Mouse (Mus musculus) mature B cell (primary cell): ENCODE data around the gene Slc5a1.

Experiments used
- in situ Hi-C: fragments of 300-500 bp; cut with MboI; formaldehyde crosslinking; loops from 2 replicates; pipeline ENCODE4 v1.14.3; 2019

Slc5a1 gene

DNA sequence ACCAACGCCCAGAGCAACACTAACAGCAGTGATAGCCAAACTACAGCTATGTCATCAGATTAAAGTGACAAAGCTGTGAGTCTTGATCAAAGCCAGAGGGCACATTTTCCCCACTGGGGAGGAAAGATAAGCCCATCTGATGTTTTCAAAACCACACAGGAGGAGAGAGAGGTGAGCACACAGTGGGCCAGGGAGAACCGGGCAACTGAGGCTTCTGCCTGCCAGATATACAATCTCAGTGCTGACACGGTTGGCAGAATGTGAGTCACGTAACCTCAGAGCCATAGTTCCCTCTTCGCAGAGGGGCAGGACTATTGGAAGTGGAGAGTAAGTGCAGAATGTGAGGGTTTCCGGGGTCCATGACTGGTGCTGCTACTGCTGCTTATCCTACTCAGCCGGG is 89.5 kb downstream of the Slc5a1 start:
- in situ Hi-C loops = no loop called here

DNA sequence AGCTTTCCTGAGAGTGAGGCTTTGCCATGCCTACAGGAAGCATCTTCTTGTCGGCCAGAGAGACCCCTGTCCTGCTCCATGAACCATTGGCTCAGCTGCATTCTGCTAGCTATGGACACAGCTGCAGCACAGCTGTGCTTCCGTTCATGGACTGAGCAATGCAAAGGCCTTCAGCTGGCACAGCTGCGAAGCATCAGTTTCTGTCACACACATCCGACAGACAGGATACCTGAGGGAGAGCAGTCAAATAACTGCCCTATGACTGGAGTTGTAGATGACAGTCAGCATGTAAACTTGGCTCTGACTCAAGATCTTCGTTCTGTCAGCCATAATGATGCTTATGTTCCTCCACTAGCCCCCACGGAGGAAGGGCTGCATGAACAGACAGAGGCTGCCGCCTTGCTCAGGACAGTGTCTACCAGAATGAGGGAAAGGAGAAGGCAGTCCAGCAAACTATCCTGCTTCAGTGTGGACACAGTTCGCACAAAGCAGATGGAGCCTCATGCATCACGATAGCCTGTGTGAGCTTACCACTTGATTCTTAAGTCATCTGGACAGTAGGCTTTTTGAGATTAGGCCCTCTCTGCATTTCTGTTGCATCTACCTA is 91.3 kb downstream of the Slc5a1 start:
- in situ Hi-C loops = no loop called here

DNA sequence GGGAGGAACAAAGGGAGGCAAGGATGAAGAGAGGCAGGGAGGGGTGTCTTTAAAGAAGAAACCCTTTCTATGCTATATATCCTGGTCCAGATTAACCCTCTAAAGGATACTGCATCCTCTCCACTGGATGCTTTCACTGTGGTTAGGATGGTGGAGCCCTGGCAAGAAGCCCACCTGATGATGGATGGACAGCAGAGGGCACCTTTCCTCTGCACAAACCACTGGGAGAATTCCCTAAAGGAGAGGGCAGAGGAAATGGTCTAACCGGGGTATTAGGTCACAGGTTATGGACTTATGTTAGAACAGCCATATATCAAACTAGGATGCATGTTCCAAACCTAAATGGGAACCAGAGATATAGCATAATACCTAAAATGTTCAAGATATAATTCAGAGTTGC is 96.1 kb downstream of the Slc5a1 start:
- in situ Hi-C loops = no loop called here

DNA sequence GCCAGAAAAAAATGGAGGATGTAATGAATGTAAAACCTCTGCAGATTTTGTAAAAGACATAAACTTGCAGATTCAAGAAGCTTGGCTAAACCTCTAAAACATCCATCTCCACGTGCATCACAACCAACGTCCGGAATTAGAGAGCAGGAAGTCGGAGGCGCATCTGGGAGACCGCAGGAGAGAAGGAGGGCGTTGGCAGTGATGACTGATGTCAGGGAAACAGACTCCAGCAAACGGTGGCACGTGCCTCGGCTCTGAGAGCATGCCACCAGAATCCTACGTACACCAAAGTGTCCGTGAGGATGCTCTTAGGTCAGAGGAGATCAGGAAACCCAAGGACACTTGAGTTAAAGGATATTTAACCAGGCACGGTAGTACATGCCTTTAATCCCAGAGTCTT is 97.7 kb downstream of the Slc5a1 start:
- in situ Hi-C loops = no loop called here

DNA sequence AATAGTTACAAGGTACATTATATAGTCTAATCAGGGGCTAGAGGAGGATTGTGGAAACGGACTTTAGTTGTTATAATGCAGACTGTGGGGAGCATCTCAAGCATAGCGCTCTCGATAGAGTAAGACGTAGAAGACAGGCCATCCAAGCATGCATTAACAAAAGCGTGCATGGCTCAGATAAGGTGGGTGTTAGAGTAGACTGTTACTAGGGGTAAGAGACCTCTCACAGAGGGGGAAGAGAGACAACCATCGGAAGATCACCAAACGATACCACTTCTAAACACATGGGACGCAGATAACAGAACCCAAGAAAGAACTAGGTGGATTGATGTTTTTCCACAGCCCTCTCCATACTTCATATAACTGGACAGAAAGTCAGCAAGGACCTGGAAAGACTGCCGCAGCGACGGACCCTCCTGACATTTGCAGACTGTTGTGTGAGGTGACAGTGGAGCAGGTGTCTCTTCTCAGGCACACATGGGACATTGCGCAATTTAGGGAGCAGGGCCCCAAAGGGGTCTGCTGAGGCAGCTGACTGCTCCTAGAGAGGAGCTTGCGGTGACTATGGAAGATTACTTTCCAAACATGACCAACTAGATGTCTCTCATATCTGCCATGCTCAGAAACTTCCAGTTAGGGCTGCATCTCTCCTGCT is 98.6 kb downstream of the Slc5a1 start:
- in situ Hi-C loops = no loop called here

DNA sequence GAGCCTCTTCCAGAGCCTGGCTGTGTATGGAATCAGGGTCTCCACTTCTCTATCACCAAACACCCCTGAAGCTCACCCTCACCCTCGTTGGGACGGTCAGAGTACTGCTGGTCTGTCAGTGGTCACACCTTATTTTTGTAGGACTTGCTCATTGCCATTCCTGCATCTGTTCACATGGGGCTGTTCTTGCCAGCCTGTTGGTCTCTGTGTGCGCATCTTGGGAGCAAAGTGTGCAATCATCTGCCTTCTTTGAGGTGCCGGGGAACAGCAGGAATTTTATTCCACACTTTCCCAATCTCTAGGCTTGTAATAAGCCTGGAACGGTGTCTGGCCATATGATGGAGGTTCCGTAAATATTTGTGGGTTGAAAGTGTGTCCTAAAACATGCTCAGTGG is 99.1 kb downstream of the Slc5a1 start:
- in situ Hi-C loops = no loop called here

DNA sequence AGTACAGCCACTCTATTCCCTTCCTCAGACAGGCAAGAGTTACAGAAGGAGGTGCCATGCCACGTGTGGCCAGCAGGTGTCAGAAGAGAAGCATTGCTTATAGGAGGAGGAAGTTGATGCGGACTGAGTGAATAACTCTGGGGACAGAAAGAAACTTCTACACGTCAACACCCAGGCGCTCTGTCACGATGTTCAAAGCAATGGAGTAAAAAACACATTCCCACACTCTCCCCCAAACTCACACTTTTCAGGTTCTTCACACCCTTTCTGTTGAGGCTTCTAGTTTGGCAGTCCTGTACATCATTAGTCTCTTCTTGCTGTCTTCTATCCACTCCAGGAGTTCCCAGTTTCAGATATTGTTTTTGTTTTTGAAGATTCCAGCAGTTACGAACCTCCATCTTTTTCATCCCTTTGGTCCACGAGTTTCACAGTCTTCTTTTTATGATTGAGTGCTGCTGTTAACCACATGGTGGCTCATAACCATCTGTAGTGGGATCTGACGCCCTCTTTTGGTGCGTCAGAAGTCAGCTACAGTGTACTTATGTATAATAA is 99.7 kb downstream of the Slc5a1 start:
- in situ Hi-C loops = no loop called here

DNA sequence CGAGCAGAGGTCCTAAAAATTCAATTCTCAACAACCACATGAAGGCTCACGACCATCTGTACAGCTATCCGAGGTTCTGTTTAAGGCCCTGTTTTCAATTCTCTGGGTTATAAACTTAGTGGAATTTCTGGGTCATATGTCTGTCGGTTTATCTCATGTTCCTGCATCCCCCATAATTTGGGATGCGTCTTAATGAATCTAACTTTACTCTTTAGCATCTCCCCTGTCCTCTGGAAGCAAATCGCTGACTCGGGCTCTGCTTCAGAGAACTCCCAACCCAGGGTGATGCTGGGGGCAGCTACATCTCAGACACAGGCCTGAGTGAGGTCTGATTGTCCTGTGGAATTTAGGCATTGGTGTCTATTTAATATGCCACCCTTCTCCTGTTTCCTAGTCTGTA is 100.3 kb downstream of the Slc5a1 start:
- in situ Hi-C loops = no loop called here

DNA sequence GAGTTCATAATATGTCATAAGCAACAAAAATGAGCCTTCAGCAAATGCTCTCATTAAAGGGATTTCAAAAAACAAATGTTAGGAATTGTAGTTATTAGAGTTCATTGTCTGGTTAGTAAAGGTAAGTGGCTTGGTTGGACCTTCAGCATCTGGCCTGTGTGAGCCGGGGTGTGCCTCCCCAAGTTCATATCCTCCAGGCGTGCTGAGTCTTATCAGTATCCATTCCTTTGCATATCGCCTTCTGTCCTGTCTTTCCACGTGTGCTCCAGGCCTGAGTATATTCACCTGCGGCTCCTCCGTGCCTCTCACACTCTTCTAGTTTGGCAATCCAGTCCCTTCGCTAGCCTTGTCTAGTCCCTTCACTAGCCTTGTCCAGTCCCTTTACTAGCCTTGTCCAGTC is 102.3 kb downstream of the Slc5a1 start:
- in situ Hi-C loops = no loop called here

DNA sequence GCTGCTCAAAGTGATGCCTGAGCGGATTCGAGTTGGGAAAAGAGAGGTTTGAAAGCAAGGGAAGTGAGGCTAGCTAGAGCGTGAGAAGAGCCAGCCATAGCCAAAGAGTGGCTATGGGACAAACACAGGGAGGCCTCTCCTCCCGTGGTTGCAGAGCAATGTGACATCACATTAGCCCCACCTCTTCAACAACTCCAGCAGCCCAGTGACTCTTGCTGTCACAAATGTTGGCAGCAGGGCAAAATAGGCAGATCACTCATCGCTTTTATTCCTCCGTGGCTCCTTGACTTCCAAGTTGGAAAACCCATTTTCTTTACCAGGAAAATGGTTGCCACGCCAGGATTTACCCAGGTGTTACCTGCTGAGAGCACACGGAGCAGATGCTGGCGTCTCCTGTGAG is 103.1 kb downstream of the Slc5a1 start:
- in situ Hi-C loops = no loop called here

DNA sequence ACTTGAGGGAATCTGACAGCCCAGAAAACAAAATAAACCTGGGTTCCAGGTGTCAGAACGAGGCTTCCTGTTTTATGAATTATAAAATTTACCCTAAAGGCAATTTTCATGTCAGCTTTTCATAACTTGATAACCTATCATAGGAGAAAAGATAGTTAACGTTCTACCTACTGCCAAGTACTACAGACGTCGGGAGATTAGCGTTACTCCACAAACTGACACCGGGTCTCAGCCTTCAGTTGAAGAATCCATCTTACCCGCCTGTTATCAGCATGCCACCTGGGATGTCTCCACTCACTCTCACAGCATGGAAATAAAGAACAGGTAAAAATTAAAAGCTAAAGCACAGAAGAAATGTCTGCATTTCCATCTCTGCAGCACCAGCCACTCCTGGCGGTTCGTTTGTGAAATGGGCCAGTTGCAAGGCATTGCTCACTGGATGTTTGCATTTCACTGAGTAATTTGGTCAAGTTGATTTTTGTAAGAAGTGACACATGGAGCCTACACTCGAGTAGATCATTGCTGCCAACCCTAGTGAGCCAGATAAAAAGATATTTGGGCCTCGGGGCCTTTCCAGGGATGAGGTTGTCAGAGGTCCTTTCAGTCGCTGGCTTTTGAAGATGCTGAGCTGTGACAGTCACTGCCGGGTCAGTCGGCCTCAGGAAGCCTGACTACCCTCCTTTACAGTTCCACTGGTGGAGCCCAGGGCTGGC is 104.7 kb downstream of the Slc5a1 start:
- in situ Hi-C loops = no loop called here

DNA sequence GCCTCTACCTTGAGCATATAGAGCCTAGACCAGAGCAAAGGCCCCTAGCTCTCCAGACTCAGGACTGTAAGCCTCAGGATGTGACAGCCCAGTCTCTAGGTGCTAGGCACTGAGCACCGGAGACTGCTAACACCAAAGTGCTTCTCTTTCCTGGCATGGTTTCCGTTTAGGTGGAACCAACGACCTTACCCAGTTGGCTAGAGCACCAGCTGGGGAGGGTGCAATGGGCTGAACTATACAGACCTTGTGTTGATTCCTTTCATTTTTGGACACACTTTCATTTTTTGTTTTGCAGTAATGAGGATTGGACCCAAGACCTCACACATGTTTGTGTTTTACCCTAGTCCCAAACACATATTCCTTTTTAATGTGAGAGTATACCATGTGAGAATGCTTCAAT is 106.5 kb downstream of the Slc5a1 start:
- in situ Hi-C loops = no loop called here

DNA sequence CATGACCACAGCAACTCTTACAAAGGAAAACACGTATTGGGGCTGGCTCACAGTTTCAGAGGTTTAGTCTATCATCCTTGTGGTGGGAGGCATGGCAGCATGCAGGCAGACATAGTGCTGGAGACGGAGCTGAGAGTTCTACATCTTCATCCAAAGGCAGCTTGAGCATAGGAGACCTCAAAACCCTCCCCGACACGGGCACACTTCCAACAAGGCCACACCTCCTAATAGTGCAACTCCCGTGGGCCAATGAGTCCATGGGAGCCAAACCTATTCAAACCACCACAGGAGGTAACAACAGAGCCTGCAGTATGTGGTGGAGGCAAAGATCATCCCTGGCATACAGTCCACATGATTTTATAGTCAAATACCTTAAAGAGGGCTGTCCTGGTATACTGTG is 107.2 kb downstream of the Slc5a1 start:
- in situ Hi-C loops = no loop called here
